Mouse (Mus musculus): ENCODE measurements around the gene Dtx3.

DNA sequence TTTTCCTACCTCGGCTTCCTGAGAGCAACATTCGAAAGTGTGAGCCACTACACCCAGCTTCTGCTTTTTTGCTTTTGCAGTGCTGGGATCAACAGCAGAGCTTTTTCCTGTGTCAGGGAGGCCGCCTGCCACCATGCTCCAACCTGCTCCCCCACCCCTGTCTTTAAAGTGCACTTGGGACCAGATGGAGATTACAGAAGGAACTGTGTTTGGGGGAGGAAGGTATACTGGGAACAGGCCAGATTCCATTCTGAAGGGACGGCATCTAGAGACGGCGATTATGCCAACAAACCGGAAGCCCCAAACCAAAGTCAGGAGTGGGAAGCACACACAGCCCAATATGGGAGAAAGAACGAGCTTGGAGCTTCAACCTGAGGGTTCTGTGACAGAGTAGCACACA, 31.6 kb upstream of the Dtx3 start:
- TF ChIP-seq POLR2A (IDR thresholded peaks at IDR 0.05; ENCODE audit: insufficient read depth, low read depth, low read length) = no peak
- no peak for TF ChIP-seq CTCF (IDR thresholded peaks at IDR 0.05; ENCODE audit: insufficient read depth, low read depth, low read length)

Measured in olfactory bulb, adult 2 months (tissue).